Mouse (Mus musculus): Measurements from ENCODE around the gene Bphl.
"Not testable (repeated sequence)": the region's sequence is repeated elsewhere in the genome, so short reads cannot be mapped to it uniquely, and the experiment has no call there.

The Bphl gene

GRCm38 (mm10) chr13:34088201-34088649 lies 50.8 kb downstream of the Bphl start:
- DNase-seq (ENCODE audit: low read depth, low spot score): not testable (repeated sequence)

DNA sequence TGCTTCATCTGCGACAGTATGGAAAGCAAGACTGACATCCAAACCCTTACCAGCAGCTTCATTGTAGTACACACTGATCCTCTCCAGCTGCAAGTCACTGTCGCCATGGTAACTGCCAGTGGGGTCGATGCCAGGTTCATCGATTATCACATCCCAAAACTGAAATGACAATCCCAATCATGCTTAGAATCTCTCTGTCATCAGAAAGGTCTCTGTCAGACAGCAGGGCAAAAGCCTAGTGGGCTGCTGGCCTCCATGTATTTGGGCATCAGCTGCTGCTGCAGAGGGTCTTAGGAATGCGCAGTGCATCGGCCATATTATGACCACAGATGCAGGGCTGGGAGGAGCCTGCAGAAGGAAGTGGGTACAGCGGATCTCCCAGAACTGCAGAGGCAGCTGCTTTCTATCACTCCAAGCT lies 51.5 kb downstream of the Bphl start:
- no peak for DNase-seq (ENCODE audit: low read depth, low spot score)

GRCm38 (mm10) chr13:34089358-34089757 lies 52.0 kb downstream of the Bphl start:
- no peak for DNase-seq (ENCODE audit: low read depth, low spot score)

DNA sequence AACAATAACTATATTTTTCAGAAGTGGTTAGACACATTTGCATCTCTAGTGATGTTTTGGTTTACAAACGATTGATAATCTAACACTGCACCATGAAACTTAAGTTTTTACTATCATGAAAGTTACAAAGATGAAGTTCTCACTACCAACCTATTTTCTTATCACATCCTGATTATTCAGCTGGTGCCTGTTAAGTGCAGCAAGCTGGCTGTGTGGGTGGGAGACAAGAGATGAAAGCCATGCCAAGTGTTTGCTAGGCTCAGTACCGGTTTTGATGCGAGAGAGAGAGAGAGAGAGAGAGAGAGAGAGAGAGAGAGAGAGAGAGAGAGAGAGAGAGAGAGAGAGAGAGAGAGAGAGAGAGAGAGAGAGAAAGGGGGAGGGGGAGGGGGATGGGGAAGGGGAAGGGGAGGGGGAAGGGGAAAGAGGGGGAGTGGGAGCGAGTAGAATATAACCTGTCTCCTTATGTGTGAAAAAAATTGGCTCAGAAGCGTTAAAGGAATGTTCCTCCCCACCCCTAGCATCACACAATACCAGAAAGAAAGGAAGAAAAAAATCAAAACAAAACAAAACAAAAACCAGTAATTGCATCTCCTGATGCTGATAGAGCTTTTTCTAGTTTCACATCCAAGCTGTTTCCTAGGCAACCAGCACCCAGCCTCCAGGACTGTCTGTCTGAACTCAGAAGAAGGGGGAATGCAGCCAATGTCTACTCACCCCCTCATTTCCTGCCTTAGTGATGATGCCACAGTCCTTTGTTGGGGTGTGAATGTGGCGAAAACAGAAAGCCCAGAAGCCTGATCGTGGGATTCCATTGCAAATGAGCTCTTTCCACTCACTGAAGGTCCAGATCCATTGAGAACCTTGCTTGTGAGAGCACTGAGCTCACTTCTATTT lies 58.4 kb downstream of the Bphl start:
- DNase-seq (ENCODE audit: low read depth, low spot score): no peak

GRCm38 (mm10) chr13:34096455-34096854 lies 59.1 kb downstream of the Bphl start:
- DNase-seq (ENCODE audit: low read depth, low spot score): peak; percentile 58

GRCm38 (mm10) chr13:34097086-34097485 lies 59.7 kb downstream of the Bphl start:
- no peak for DNase-seq (ENCODE audit: low read depth, low spot score)

GRCm38 (mm10) chr13:34100733-34101132 lies 63.3 kb downstream of the Bphl start:
- no peak for DNase-seq (ENCODE audit: low read depth, low spot score)

DNA sequence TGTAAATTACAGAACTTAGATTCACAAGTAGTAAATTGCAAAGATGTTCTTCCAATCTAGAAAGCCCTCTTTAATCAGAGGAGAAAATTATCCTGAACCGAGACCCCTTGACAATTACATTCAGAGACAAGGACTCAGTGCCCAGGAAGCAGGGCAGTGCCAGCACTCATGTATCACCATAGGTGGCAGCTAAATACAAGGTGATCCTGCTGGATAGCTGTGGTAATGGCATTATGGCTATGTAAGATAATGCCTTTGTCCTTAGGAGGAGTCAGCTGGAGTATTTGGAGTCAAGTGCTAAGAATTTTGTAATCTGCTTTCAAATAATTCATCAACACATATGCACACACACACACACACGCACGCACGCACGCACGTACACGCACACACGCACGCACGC lies 63.9 kb downstream of the Bphl start:
- no peak for DNase-seq (ENCODE audit: low read depth, low spot score)

DNA sequence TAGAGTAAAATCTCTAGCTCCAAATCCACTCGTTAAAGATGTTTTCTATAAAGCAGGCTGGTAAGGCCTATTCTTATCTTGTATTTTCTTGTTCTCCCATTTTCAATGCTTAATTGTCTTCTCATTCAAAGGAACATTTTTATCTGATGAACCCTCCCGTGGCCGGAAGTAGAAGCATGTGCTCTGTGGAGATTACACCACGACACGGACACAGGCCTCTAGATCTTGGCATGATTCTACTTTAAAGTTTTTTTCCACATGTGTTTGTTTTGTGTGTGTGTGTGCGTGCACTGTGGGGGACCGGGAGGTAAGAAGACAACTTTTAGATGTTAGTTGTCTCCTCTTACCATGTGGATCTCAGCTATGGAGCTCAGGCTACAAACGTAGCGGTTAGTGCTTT lies 64.5 kb downstream of the Bphl start:
- DNase-seq (ENCODE audit: low read depth, low spot score): no peak

- no peak for DNase-seq (ENCODE audit: low read depth, low spot score)
These were observed 68.0 kb downstream of the Bphl start for GRCm38 (mm10) chr13:34105364-34105763.

GRCm38 (mm10) chr13:34106256-34106655 lies 68.9 kb downstream of the Bphl start:
- DNase-seq (ENCODE audit: low read depth, low spot score): peak; percentile 47

DNA sequence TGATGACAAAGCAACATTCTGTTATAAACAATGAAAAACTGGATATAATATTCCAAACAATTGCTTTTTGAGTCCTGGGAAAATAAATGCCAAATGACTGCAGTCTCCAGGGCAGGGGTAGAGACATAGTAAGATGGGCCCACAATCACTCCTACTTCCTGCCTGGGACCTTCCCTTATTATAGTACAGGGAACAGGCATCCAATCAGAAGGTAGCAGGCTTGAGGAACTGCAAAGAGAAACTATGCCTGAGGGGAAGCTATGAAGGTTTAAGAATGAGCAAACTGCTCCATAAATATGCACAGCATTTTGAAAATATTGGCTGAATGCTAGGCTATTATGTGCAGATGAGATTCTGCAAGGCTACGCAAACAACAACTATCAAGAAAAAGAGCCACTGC lies 69.6 kb downstream of the Bphl start:
- no peak for DNase-seq (ENCODE audit: low read depth, low spot score)

- peak; percentile 55 for DNase-seq (ENCODE audit: low read depth, low spot score)
These were observed 71.8 kb downstream of the Bphl start for GRCm38 (mm10) chr13:34109035-34109676.

- peak; percentile 97 for DNase-seq (ENCODE audit: low read depth, low spot score)
These were observed 72.3 kb downstream of the Bphl start for GRCm38 (mm10) chr13:34109677-34110058.

- no peak for DNase-seq (ENCODE audit: low read depth, low spot score)
These were observed 73.6 kb downstream of the Bphl start for GRCm38 (mm10) chr13:34111019-34111418.

DNA sequence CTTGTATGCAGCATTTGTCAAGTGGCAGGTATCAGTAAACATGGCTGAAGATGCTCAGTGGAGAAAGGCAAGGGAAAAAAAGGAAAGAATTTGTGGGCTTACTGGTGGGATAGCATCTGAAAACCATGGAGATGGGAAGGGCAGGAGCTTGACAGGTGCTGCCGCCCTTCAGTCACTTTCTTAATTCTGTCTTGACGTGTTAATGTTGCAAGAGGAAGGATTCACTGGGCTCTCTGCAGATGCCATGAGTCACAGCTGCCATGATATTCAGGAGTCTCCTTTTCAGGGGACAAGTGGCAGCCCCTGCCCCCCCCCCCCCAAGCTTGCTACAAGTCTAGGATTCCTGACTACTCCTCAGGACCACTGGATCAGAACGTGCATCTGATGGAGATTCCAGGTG lies 74.5 kb downstream of the Bphl start:
- DNase-seq (ENCODE audit: low read depth, low spot score): no peak

GRCm38 (mm10) chr13:34112369-34113081 lies 75.1 kb downstream of the Bphl start:
- no peak for DNase-seq (ENCODE audit: low read depth, low spot score)

DNA sequence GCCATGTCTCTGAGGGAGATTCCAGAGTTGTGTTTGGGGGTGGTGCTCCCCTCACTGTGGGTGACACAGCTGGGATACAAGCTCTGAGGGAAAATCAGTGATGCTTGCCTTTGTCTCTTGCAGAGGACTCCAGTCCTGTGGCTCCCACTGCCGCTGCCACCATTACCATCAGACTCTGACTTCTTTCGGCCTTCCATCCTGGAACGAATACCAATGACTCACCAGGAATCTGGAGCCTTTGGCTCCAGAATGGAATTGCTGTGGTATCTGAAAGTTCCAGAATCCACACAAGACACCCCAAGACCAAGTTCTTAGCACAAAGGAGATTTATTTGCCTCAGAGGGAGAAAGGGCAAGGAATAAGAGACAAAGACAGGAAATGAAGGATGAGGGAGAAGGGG lies 75.7 kb downstream of the Bphl start:
- no peak for DNase-seq (ENCODE audit: low read depth, low spot score)

DNA sequence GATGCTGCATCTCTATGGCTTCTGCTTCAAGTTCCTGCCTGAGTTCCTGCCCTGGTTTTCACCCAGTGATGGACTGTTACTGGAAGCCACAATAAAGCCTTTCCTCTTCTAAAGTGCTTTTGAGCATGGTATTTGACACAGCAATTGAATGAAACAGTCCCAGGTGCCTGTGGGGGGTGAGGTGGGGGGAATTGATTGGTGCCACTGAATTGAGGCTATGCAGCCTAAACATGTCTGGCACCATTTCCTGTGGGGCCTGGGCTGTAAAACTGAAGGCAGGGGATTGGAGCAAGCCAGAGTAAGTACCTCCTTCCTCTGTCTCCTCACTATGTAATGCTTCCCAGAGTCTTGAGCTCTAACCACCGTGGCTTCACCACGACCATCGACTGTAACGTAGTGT lies 77.3 kb downstream of the Bphl start:
- DNase-seq (ENCODE audit: low read depth, low spot score): no peak

GRCm38 (mm10) chr13:34116508-34116907 lies 79.1 kb downstream of the Bphl start:
- no peak for DNase-seq (ENCODE audit: low read depth, low spot score)

- DNase-seq (ENCODE audit: low read depth, low spot score): no peak
These were observed 81.4 kb downstream of the Bphl start for GRCm38 (mm10) chr13:34118816-34119215.

DNA sequence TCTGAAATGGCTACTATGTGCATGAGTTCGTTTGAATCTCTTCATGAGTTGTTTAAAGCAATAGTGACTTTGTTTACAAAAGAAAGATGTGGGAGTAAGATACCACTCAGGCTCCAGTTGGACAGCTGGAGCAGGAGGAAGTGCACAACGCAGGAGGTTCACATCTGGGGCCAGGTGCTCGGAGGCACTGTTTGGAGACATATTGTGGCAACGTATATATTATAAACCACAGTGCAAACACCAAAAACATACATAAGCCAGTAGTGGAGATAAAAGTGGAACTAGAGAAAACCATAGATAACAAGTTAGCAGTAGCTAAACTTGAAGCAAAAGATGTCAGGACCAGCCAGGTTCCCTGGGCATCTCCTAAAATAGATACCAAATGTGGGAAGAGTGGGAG lies 82.0 kb downstream of the Bphl start:
- DNase-seq (ENCODE audit: low read depth, low spot score): no peak
